Mouse (Mus musculus) lung, embryonic 15.5 days (tissue): ENCODE measurements around the gene Card19. TPM values are rescaled to one million over a fixed set of nuclear protein-coding genes. Genes with fewer than 3 reads are reported as not detected.

Source experiments
- ATAC-seq: fragments of 200-750 bp; cut with Nextera tagmentation; 2 replicates; pipeline ENCODE4 v1.8.0; 2017; ENCODE audit warnings: moderate number of reproducible peaks, borderline replicate concordance; ENCODE audit not compliant: low FRiP score, low TSS enrichment; ENCODE audit errors: extremely low read depth
- H3K27ac ChIP-seq: fragments of 300-500 bp; sonication (generic); 2 replicates; pipeline ENCODE4 v1.5.1; 2015; ENCODE audit warnings: moderate library complexity, mild to moderate bottlenecking, inconsistent platforms
- H3K27me3 ChIP-seq: fragments of 300-500 bp; sonication (generic); 2 replicates; pipeline ENCODE4 v1.6.1; 2015; ENCODE audit warnings: inconsistent platforms
- H3K36me3 ChIP-seq: fragments of 300-500 bp; sonication (generic); 2 replicates; pipeline ENCODE4 v1.6.1; 2015; ENCODE audit warnings: inconsistent platforms
- H3K4me1 ChIP-seq: fragments of 300-500 bp; sonication (generic); 2 replicates; pipeline ENCODE4 v1.6.1; 2015; ENCODE audit warnings: inconsistent platforms
- H3K4me2 ChIP-seq: fragments of 300-500 bp; sonication (generic); 2 replicates; pipeline ENCODE4 v1.6.1; 2015; ENCODE audit warnings: inconsistent platforms, mild to moderate bottlenecking, moderate library complexity
- H3K4me3 ChIP-seq: fragments of 300-500 bp; sonication (generic); 2 replicates; pipeline ENCODE4 v1.5.1; 2015; ENCODE audit warnings: mild to moderate bottlenecking, inconsistent platforms
- H3K9ac ChIP-seq: fragments of 300-500 bp; sonication (generic); 2 replicates; pipeline ENCODE4 v1.6.1; 2015; ENCODE audit warnings: inconsistent platforms
- H3K9me3 ChIP-seq: fragments of 300-500 bp; sonication (generic); 2 replicates; pipeline ENCODE4 v1.6.1; 2016; ENCODE audit warnings: inconsistent platforms
- WGBS: fragments of 180-500 bp; shearing (Covaris S2); methylation state at CpG from one replicate; pipeline ENCODE4 v1.1.7; 2015; 5-methylcytosine and 5-hydroxymethylcytosine counted together
- polyA plus RNA-seq: library from polyadenylated mRNA; unstranded; fragments of >200 nt; fragmentation: Nextera tagmentation; extraction: Ambion mirVana; gene quantifications from 2 replicates; pipeline ENCODE4 v1.2.1, GENCODE M21; 2015

Card19 gene
- polyA plus RNA-seq, 1 experiment from 2014 or later = 52.6 TPM

DNA sequence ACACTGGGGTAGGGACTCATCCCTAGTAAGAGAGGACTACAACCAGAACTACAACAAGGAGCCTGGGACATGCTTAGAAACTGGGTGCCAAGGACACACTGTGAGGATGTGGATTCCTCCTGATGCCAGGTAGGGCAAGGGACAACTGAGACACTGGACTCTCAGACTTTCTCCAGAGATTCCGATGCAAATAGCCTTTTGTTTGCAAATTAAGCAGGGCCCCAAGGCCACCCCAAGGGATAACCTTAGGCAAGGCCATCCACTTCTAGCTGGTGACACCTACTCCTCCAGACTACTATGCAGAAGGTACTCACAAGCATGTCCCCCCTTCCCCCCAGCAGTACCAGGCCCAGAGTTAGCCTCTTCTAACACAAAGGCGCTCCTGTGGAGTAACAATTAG lies 30.8 kb upstream of the Card19 start:
- Histone ChIP-seq H3K9me3 (no peaks in the 10 kb centered on the region), H3K4me2 (no peak overlapping the region), H3K27ac (no peak overlapping the region), H3K4me3 (no peak overlapping the region), H3K9ac (no peak overlapping the region), H3K4me1 (peaks cover 13% of the 10 kb centered on the region), H3K27me3 (peaks cover 31% of the 10 kb centered on the region), H3K36me3 (no peaks in the 10 kb centered on the region)
- no peak for ATAC-seq
- 80% methylated on average over 2 of the region's 2 CpGs for WGBS

DNA sequence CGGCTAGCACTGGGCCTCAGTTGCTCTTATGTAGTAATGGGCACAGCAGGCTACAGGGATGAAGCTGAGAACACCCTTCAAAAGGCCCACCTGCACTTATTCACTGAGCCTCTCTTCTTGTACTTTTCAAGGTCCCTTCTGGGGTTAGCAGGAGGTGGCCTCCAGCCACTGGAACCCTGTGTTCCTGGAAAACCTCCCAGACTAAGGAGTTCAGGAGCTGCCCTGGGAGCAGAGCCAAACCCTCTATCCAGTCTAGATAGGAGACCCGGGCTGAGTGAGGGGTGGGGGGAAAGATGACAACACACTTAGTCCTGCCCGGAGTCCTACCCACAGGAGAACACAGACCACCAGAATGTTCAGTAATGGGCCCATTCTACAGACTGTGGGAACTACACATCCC lies 30.2 kb upstream of the Card19 start:
- 59% methylated on average over 3 of the region's 3 CpGs for WGBS
- H3K4me2 ChIP-seq = no peak overlapping the region
- H3K36me3 ChIP-seq = no peaks in the 10 kb centered on the region
- H3K27me3 ChIP-seq = peaks cover 31% of the 10 kb centered on the region
- no peaks in the 10 kb centered on the region for H3K9me3 ChIP-seq
- H3K27ac ChIP-seq = no peak overlapping the region
- no peak for ATAC-seq
- no peak overlapping the region for H3K9ac ChIP-seq
- H3K4me1 ChIP-seq = peaks cover 13% of the 10 kb centered on the region
- no peak overlapping the region for H3K4me3 ChIP-seq

DNA sequence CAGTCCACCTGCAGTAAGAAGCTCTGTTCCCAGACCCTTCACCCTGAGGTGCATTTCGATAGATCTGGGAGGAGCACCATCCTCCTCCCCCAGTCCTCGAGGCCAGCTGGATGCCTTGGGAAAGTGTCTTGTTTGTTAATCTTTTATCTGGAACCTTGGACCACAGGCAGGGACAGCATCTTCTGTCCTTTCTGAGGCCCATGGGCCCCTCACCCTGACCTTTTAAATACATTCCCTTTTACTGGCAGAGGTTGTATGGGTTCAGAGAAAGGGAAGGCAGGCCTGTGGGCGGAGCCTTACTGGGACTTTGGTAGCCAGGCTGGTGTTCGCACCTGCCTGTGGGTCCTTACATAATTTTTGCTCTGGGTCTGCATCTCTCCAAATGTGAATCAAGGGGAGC lies 29.4 kb upstream of the Card19 start:
- H3K27me3 ChIP-seq = peaks cover 31% of the 10 kb centered on the region
- no peak overlapping the region for H3K9ac ChIP-seq

DNA sequence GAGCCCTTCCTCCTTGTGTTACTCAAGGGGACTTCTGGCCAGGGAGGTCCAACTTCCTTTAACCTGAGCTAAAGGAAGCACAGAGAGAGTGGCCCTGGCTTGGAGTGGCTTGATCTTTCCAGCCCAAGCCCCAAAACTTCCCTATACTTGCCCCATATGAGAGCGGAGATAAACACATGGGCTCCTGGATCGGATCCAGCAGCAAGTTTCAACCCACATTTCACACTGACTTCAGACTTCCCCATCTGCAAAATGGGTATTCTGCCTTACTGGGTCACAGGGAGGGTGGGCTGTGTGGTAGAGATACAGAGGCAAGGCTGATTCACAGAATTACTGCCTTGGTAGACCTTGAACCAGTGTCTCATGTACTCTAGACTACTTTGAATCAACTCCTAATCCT lies 27.7 kb upstream of the Card19 start:
- no peaks in the 10 kb centered on the region for H3K36me3 ChIP-seq
- no peak overlapping the region for H3K4me3 ChIP-seq
- no peak overlapping the region for H3K4me2 ChIP-seq
- peaks cover 24% of the 10 kb centered on the region for H3K27me3 ChIP-seq
- H3K27ac ChIP-seq = no peak overlapping the region
- ATAC-seq = no peak
- no peaks in the 10 kb centered on the region for H3K9me3 ChIP-seq
- H3K9ac ChIP-seq = no peak overlapping the region
- peaks cover 12% of the 10 kb centered on the region for H3K4me1 ChIP-seq
- WGBS = 91% methylated on average over 2 of the region's 2 CpGs

More for the DNA sequence above, 29.4 kb upstream of the Card19 start:
- Histone ChIP-seq H3K4me1 (peaks cover 13% of the 10 kb centered on the region), H3K4me3 (no peak overlapping the region), H3K27ac (no peak overlapping the region), H3K4me2 (no peak overlapping the region), H3K9me3 (no peaks in the 10 kb centered on the region), H3K36me3 (no peaks in the 10 kb centered on the region)
- WGBS = 56% methylated on average over 4 of the region's 4 CpGs
- no peak for ATAC-seq

DNA sequence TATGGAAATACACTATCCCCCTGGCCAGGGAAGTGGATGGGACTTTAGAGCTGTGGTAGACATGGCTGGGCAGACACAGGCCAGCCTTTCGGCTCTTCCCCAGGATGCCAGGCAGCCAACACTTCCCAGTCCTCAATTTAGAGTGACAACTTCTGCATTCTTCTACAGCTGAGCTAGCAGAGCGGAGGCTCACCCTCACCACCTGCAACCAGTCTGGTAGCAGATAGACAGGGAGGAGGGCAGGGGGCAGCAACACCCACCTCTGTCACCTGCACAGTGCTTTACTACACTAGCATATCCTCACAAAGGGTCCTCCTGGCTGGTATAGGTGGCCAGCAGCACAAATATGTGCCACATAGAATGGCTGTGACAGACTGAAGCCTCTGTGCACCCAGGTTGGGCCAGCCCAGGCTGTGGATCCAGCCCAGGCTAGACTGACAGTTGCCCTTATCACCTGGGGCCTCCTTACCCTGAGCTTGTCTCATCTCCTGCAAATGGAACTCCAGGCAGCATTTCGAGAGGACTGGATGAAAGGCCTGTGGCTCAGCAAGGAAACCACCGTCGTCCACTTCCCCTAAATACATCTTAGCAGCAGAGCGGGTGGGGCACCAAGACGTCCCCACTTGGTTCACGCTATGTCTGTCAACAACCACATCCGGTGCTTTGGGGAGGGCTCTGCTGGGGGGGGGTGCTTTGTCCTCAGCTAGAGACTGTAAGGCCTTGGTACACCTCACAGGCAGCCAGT lies 26.7 kb upstream of the Card19 start:
- Histone ChIP-seq H3K4me3 (no peak overlapping the region), H3K27me3 (peaks cover 14% of the 10 kb centered on the region), H3K9me3 (no peaks in the 10 kb centered on the region), H3K36me3 (no peaks in the 10 kb centered on the region), H3K4me1 (peaks cover 2% of the 10 kb centered on the region; the same call in 1 of the 2 replicates), H3K4me2 (no peak overlapping the region), H3K27ac (no peak overlapping the region), H3K9ac (no peak overlapping the region)
- ATAC-seq = peak; percentile 23; the same call in 1 of the 2 replicates
- 49% methylated on average over 9 of the region's 9 CpGs for WGBS

DNA sequence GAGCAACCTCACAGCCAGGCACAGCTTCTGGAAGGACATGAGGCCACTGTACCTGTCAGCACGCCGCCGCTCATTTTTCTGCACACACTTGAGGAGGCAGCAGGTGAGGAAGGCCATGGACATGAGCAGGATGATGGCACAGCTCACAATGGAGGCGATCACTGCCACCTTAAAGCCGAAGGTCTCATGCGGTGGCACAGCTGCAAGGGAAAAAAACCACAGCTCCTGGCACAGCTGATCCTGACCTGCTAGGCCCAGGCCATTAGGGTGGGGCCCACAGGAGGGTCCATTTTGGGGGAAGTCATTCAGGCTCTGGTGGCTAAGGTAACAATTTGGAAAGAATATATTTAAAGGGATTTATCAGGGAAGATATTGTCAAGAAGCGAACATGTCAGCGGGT lies 22.9 kb upstream of the Card19 start:
- 91% methylated on average over 8 of the region's 8 CpGs for WGBS
- Histone ChIP-seq H3K9me3 (no peaks in the 10 kb centered on the region), H3K9ac (no peak overlapping the region), H3K4me3 (no peak overlapping the region), H3K4me1 (no peaks in the 10 kb centered on the region), H3K27ac (no peak overlapping the region), H3K36me3 (no peaks in the 10 kb centered on the region), H3K27me3 (no peaks in the 10 kb centered on the region), H3K4me2 (no peak overlapping the region)
- ATAC-seq = no peak

DNA sequence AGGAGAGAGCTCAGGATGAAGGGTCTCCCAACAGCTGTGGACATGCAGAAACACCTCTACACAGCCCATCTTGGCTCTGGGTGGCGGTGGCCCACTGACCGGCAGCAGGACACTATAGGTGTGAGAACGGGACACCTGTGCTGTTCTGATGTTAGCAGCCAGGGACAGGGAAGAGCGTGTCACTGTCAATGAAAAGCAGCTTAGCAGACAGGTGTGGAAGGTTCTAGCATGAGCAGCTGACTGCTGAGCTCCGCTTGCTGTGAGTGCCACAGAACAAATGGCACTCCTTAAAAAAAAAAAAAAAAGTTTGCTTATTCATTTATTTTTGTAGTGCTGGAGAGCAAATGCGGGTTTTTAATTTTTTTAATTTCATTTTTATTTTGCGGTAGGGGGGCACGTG lies 21.8 kb upstream of the Card19 start:
- Histone ChIP-seq H3K27ac (no peak overlapping the region), H3K4me2 (no peak overlapping the region), H3K36me3 (no peaks in the 10 kb centered on the region), H3K4me1 (no peaks in the 10 kb centered on the region), H3K9me3 (no peaks in the 10 kb centered on the region), H3K27me3 (no peaks in the 10 kb centered on the region), H3K4me3 (no peak overlapping the region), H3K9ac (no peak overlapping the region)
- 82% methylated on average over 8 of the region's 8 CpGs for WGBS
- no peak for ATAC-seq

DNA sequence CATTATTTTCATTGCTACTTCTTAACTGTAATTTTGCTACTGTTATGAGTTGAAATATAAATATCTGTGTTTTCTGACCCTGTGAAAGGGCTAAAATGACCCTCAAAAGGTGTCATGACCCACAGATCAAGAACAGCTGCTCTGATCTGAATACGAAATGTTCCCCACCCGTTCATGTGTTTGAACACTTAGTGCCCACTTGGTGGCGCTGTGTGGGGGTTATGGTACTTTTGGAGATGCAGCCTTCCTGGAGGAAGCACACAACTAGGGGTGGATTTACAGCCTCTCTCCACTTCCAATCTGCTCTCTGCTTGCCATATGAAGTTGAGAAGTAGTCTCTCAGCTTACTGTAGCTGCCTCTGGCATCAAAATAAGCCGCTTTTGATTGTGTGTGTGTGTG lies 18.9 kb upstream of the Card19 start:
- H3K4me1 ChIP-seq = no peaks in the 10 kb centered on the region
- no peak overlapping the region for H3K4me2 ChIP-seq
- no peaks in the 10 kb centered on the region for H3K9me3 ChIP-seq
- no peak overlapping the region for H3K4me3 ChIP-seq
- no peaks in the 10 kb centered on the region for H3K36me3 ChIP-seq
- WGBS = 98% methylated on average over 4 of the region's 4 CpGs
- no peak for ATAC-seq
- no peak overlapping the region for H3K9ac ChIP-seq
- no peaks in the 10 kb centered on the region for H3K27me3 ChIP-seq
- H3K27ac ChIP-seq = no peak overlapping the region

DNA sequence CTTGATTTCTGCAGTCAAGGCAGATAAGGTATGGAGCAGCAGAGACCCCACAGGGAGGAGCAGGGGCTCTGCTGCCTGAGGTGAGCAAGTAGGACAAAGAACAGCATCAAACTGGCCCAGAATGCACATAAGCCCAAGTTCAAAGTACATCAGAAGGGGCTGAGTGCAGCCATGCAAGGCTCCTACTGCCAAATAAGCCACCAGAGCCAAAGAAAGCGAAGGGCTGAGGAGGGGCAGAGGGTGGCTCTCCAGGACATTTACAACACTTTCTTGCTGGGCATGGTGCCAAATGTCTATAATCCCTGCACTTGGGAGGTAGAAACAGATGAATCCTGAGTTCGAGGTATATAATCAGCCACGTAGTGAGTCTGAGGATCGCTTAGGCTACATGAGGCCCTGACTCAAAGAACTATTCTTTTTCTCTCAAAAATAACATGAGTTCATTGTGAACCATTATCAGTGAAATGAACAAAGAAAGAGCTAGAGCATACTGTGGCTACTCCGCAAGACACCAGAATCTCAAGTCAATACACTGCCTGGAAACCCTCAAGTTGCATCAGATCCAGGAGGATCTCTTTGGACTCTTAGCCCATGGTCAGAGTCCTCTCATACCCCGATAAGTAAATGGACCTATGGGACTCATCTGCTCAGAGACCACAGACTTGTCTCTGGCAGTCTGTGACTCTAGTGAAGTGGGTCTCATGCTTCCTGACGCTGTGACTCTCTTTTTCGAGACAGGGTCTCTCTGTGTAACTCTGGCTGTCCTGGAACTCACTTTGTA lies 18.1 kb upstream of the Card19 start:
- no peak for ATAC-seq
- H3K4me1 ChIP-seq = no peaks in the 10 kb centered on the region
- H3K4me2 ChIP-seq = no peak overlapping the region
- no peak overlapping the region for H3K27ac ChIP-seq
- H3K9me3 ChIP-seq = no peaks in the 10 kb centered on the region
- no peaks in the 10 kb centered on the region for H3K36me3 ChIP-seq
- no peaks in the 10 kb centered on the region for H3K27me3 ChIP-seq
- no peak overlapping the region for H3K9ac ChIP-seq
- no peak overlapping the region for H3K4me3 ChIP-seq
- WGBS = 81% methylated on average over 8 of the region's 8 CpGs

DNA sequence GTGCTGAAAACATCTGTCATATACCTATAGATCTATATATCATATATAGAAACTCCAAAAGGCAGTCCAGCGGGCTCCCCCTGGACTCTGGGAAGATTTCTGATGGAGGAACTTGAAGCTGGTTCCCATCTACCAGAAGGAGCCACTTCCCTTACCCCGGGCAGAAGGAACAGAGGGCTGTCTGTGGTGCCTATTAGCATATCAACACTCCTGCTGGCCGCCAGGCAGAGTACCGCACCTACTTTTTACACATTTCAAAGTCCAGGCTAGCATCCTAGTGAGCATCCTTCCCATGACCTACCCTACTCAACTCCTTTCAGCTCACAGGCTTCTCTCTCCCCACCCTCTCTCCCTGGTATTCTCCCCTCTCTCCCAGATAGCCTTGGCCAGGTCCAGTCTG lies 9.8 kb upstream of the Card19 start:
- WGBS = 34% methylated on average over 4 of the region's 4 CpGs
- Histone ChIP-seq H3K27ac (no peak overlapping the region), H3K4me2 (no peak overlapping the region), H3K27me3 (no peaks in the 10 kb centered on the region), H3K36me3 (no peaks in the 10 kb centered on the region), H3K9me3 (no peaks in the 10 kb centered on the region), H3K4me1 (no peaks in the 10 kb centered on the region), H3K4me3 (no peak overlapping the region), H3K9ac (no peak overlapping the region)
- ATAC-seq = no peak

DNA sequence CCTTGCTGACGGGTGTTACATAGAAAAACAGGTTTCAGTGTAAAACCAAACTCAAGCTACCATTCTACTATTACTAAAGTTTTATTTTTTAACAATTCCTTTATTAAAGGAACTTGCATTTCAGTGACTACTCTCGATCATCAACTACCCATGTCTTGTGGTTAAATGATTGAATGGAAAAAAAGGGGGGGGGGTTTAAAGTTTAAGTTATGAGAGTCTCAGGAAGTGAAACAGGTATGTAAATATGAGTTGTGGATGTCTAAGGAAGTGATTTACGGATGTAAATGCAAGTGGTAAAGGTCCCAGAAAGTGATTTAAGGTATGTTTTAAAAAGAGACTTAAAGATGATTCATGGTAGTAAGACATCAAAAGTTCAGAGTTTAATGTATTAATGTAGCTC lies 9.3 kb upstream of the Card19 start:
- no peak overlapping the region for H3K27ac ChIP-seq
- ATAC-seq = no peak
- no peak overlapping the region for H3K4me3 ChIP-seq
- H3K4me1 ChIP-seq = no peaks in the 10 kb centered on the region
- whole genome bisulfite sequencing = 52% methylated on average over 3 of the region's 3 CpGs
- no peaks in the 10 kb centered on the region for H3K9me3 ChIP-seq
- no peak overlapping the region for H3K4me2 ChIP-seq
- no peak overlapping the region for H3K9ac ChIP-seq
- no peaks in the 10 kb centered on the region for H3K36me3 ChIP-seq
- H3K27me3 ChIP-seq = no peaks in the 10 kb centered on the region

DNA sequence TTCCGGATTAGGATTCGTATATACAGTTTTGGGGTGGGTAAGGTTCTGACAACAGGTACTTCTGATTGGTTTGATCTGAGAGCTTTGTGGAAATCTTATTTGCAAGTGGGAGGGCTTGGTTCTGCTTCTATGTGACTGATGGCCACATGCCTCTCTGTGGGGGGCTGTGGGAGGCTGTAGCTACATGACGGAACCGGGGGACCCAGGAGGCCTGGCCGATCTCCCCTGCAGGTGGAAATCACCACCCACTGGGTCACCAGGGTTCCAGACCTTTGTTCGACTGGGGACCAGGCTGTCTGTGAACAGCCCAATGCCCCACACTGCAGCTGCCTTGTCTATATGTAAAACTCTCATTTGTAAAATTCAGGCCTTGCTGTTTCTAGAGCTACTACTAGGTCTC lies 8.9 kb upstream of the Card19 start:
- H3K4me3 ChIP-seq = no peak overlapping the region
- H3K4me2 ChIP-seq = no peak overlapping the region
- 26% methylated on average over 6 of the region's 6 CpGs for WGBS
- ATAC-seq = no peak
- H3K27ac ChIP-seq = no peak overlapping the region
- H3K9me3 ChIP-seq = no peaks in the 10 kb centered on the region
- no peaks in the 10 kb centered on the region for H3K27me3 ChIP-seq
- no peaks in the 10 kb centered on the region for H3K4me1 ChIP-seq
- H3K9ac ChIP-seq = no peak overlapping the region
- H3K36me3 ChIP-seq = no peaks in the 10 kb centered on the region
